Mouse (Mus musculus): Measurements from ENCODE around the gene Mfsd4b1. TPM values are rescaled to one million over a fixed set of nuclear protein-coding genes. Genes with fewer than 3 reads are reported as not detected.

Mfsd4b1 gene
- polyA plus RNA-seq, 1 experiment from 2014 or later: 0.32 TPM

GRCm38 (mm10) chr10:40063291-40063890, 38.3 kb upstream of the Mfsd4b1 start:
- Histone ChIP-seq H3K36me3 (ENCODE audit: control insufficient read depth, insufficient read depth, low read length) (no peaks in the 10 kb centered on the region), H3K4me1 (ENCODE audit: control insufficient read depth, insufficient read depth, low read length) (peaks cover 6% of the 10 kb centered on the region; the same call in 1 of the 2 replicates), H3K9ac (ENCODE audit: low read depth, low read length) (no peak overlapping the region), H3K4me3 (ENCODE audit: low read depth, low read length) (no peak overlapping the region), H3K27ac (replicated peaks; ENCODE audit: low read depth, low read length) (no peak overlapping the region), H3K4me2 (ENCODE audit: low read depth, low read length) (no peak overlapping the region), H3K27me3 (replicated peaks; ENCODE audit: control insufficient read depth, insufficient read depth, low read length) (no peaks in the 10 kb centered on the region), H3K9me3 (ENCODE audit: control insufficient read depth, low read length) (no peaks in the 10 kb centered on the region)
- DNase-seq (ENCODE audit: low spot score) (no peak), ATAC-seq (ENCODE audit: low read depth) (no peak)
- WGBS: 22% methylated on average over 5 of the region's 5 CpGs

- no peak overlapping the region for H3K27ac ChIP-seq (replicated peaks; ENCODE audit: low read depth, low read length)
- no peaks in the 10 kb centered on the region for H3K9me3 ChIP-seq (ENCODE audit: control insufficient read depth, low read length)
- no peak overlapping the region for H3K4me2 ChIP-seq (ENCODE audit: low read depth, low read length)
- WGBS: 42% methylated on average over 6 of the region's 6 CpGs
- no peaks in the 10 kb centered on the region for H3K27me3 ChIP-seq (replicated peaks; ENCODE audit: control insufficient read depth, insufficient read depth, low read length)
- H3K36me3 ChIP-seq (ENCODE audit: control insufficient read depth, insufficient read depth, low read length): no peaks in the 10 kb centered on the region
- H3K9ac ChIP-seq (ENCODE audit: low read depth, low read length): no peak overlapping the region
- H3K4me1 ChIP-seq (ENCODE audit: control insufficient read depth, insufficient read depth, low read length): peaks cover 6% of the 10 kb centered on the region; the same call in 1 of the 2 replicates
- ATAC-seq (ENCODE audit: low read depth) (no peak), DNase-seq (ENCODE audit: low spot score) (no peak)
- H3K4me3 ChIP-seq (ENCODE audit: low read depth, low read length): no peak overlapping the region
Measured at GRCm38 (mm10) chr10:40062812-40063211, 37.7 kb upstream of the Mfsd4b1 start.

- Histone ChIP-seq H3K4me3 (ENCODE audit: low read depth, low read length) (no peak overlapping the region), H3K4me2 (ENCODE audit: low read depth, low read length) (no peak overlapping the region), H3K9me3 (ENCODE audit: control insufficient read depth, low read length) (no peaks in the 10 kb centered on the region), H3K36me3 (ENCODE audit: control insufficient read depth, insufficient read depth, low read length) (no peaks in the 10 kb centered on the region), H3K27me3 (replicated peaks; ENCODE audit: control insufficient read depth, insufficient read depth, low read length) (no peaks in the 10 kb centered on the region), H3K9ac (ENCODE audit: low read depth, low read length) (no peak overlapping the region), H3K4me1 (ENCODE audit: control insufficient read depth, insufficient read depth, low read length) (peaks cover 6% of the 10 kb centered on the region; the same call in 1 of the 2 replicates), H3K27ac (replicated peaks; ENCODE audit: low read depth, low read length) (no peak overlapping the region)
- ATAC-seq (ENCODE audit: low read depth): no peak
- DNase-seq (ENCODE audit: low spot score): no peak
- 75% methylated on average over 5 of the region's 5 CpGs for WGBS
Measured at GRCm38 (mm10) chr10:40061926-40062325, 36.9 kb upstream of the Mfsd4b1 start.

- Histone ChIP-seq H3K9ac (ENCODE audit: low read depth, low read length) (no peak overlapping the region), H3K36me3 (ENCODE audit: control insufficient read depth, insufficient read depth, low read length) (no peaks in the 10 kb centered on the region), H3K4me1 (ENCODE audit: control insufficient read depth, insufficient read depth, low read length) (peaks cover 3% of the 10 kb centered on the region; the same call in 1 of the 2 replicates), H3K27ac (replicated peaks; ENCODE audit: low read depth, low read length) (no peak overlapping the region), H3K4me3 (ENCODE audit: low read depth, low read length) (no peak overlapping the region), H3K9me3 (ENCODE audit: control insufficient read depth, low read length) (no peaks in the 10 kb centered on the region), H3K27me3 (replicated peaks; ENCODE audit: control insufficient read depth, insufficient read depth, low read length) (no peaks in the 10 kb centered on the region), H3K4me2 (ENCODE audit: low read depth, low read length) (no peak overlapping the region)
- ATAC-seq (ENCODE audit: low read depth) (no peak), DNase-seq (ENCODE audit: low spot score) (no peak)
- 80% methylated on average over 3 of the region's 3 CpGs for WGBS
Measured at GRCm38 (mm10) chr10:40058786-40059120, 33.7 kb upstream of the Mfsd4b1 start.

GRCm38 (mm10) chr10:40058062-40058785, 33.2 kb upstream of the Mfsd4b1 start:
- Histone ChIP-seq H3K36me3 (ENCODE audit: control insufficient read depth, insufficient read depth, low read length) (no peaks in the 10 kb centered on the region), H3K27me3 (replicated peaks; ENCODE audit: control insufficient read depth, insufficient read depth, low read length) (no peaks in the 10 kb centered on the region), H3K4me1 (ENCODE audit: control insufficient read depth, insufficient read depth, low read length) (peaks cover 3% of the 10 kb centered on the region; the same call in 1 of the 2 replicates), H3K4me2 (ENCODE audit: low read depth, low read length) (no peak overlapping the region), H3K4me3 (ENCODE audit: low read depth, low read length) (no peak overlapping the region), H3K27ac (replicated peaks; ENCODE audit: low read depth, low read length) (no peak overlapping the region), H3K9ac (ENCODE audit: low read depth, low read length) (no peak overlapping the region), H3K9me3 (ENCODE audit: control insufficient read depth, low read length) (no peaks in the 10 kb centered on the region)
- WGBS: 52% methylated on average over 6 of the region's 6 CpGs
- no peak for ATAC-seq (ENCODE audit: low read depth)
- DNase-seq (ENCODE audit: low spot score): no peak

- peaks cover 3% of the 10 kb centered on the region; the same call in 1 of the 2 replicates for H3K4me1 ChIP-seq (ENCODE audit: control insufficient read depth, insufficient read depth, low read length)
- H3K27me3 ChIP-seq (replicated peaks; ENCODE audit: control insufficient read depth, insufficient read depth, low read length): no peaks in the 10 kb centered on the region
- ATAC-seq (ENCODE audit: low read depth): no peak
- no peaks in the 10 kb centered on the region for H3K9me3 ChIP-seq (ENCODE audit: control insufficient read depth, low read length)
- no peak overlapping the region for H3K9ac ChIP-seq (ENCODE audit: low read depth, low read length)
- WGBS: 52% methylated on average over 2 of the region's 2 CpGs
- H3K27ac ChIP-seq (replicated peaks; ENCODE audit: low read depth, low read length): no peak overlapping the region
- H3K36me3 ChIP-seq (ENCODE audit: control insufficient read depth, insufficient read depth, low read length): no peaks in the 10 kb centered on the region
- DNase-seq (ENCODE audit: low spot score): no peak
- H3K4me3 ChIP-seq (ENCODE audit: low read depth, low read length): no peak overlapping the region
- no peak overlapping the region for H3K4me2 ChIP-seq (ENCODE audit: low read depth, low read length)
Measured at GRCm38 (mm10) chr10:40057615-40058014, 32.5 kb upstream of the Mfsd4b1 start.

GRCm38 (mm10) chr10:40054455-40054854, 29.4 kb upstream of the Mfsd4b1 start:
- 91% methylated on average over 8 of the region's 8 CpGs for WGBS
- Histone ChIP-seq H3K36me3 (ENCODE audit: control insufficient read depth, insufficient read depth, low read length) (no peaks in the 10 kb centered on the region), H3K9me3 (ENCODE audit: control insufficient read depth, low read length) (no peaks in the 10 kb centered on the region), H3K27ac (replicated peaks; ENCODE audit: low read depth, low read length) (no peak overlapping the region), H3K4me2 (ENCODE audit: low read depth, low read length) (no peak overlapping the region), H3K9ac (ENCODE audit: low read depth, low read length) (no peak overlapping the region), H3K4me3 (ENCODE audit: low read depth, low read length) (no peak overlapping the region), H3K27me3 (replicated peaks; ENCODE audit: control insufficient read depth, insufficient read depth, low read length) (no peaks in the 10 kb centered on the region), H3K4me1 (ENCODE audit: control insufficient read depth, insufficient read depth, low read length) (peaks cover 3% of the 10 kb centered on the region; the same call in 1 of the 2 replicates)
- DNase-seq (ENCODE audit: low spot score) (no peak), ATAC-seq (ENCODE audit: low read depth) (no peak)

GRCm38 (mm10) chr10:40053896-40054295, 28.8 kb upstream of the Mfsd4b1 start:
- no peaks in the 10 kb centered on the region for H3K27me3 ChIP-seq (replicated peaks; ENCODE audit: control insufficient read depth, insufficient read depth, low read length)
- no peak overlapping the region for H3K4me2 ChIP-seq (ENCODE audit: low read depth, low read length)
- no peaks in the 10 kb centered on the region for H3K9me3 ChIP-seq (ENCODE audit: control insufficient read depth, low read length)
- no peaks in the 10 kb centered on the region for H3K36me3 ChIP-seq (ENCODE audit: control insufficient read depth, insufficient read depth, low read length)
- ATAC-seq (ENCODE audit: low read depth): no peak
- H3K27ac ChIP-seq (replicated peaks; ENCODE audit: low read depth, low read length): no peak overlapping the region
- no peak overlapping the region for H3K4me3 ChIP-seq (ENCODE audit: low read depth, low read length)
- peaks cover 2% of the 10 kb centered on the region; the same call in 1 of the 2 replicates for H3K4me1 ChIP-seq (ENCODE audit: control insufficient read depth, insufficient read depth, low read length)
- no peak for DNase-seq (ENCODE audit: low spot score)
- no peak overlapping the region for H3K9ac ChIP-seq (ENCODE audit: low read depth, low read length)
- 90% methylated on average over 4 of the region's 4 CpGs for WGBS
